Mouse (Mus musculus): ENCODE data around the gene Trim47. TPM values are rescaled to one million over a fixed set of nuclear protein-coding genes. Genes with fewer than 3 reads are reported as not detected.
A peak's percentile ranks its signal among the peaks of the same experiment; 100 is the strongest.
"Not testable (repeated sequence)": the region's sequence is repeated elsewhere in the genome, so short reads cannot be mapped to it uniquely, and the experiment has no call there.

Trim47 gene
- polyA plus RNA-seq, 1 experiment from 2014 or later = 2.4 TPM

- peaks cover 47% of the 10 kb centered on the region for H3K4me1 ChIP-seq
- H3K9me3 ChIP-seq = no peaks in the 10 kb centered on the region
- peak overlapping the region; percentile 90 for H3K27ac ChIP-seq
- WGBS = 87% methylated on average over 15 of the region's 15 CpGs
- no peak for DNase-seq (ENCODE audit: extremely low spot score, low spot score)
- H3K27me3 ChIP-seq (ENCODE audit: poor library complexity, severe bottlenecking) = peaks cover 29% of the 10 kb centered on the region
- peak overlapping the region; percentile 66 for H3K4me3 ChIP-seq
- H3K36me3 ChIP-seq (replicated peaks) = peaks cover 53% of the 10 kb centered on the region
Measured at GRCm38 (mm10) chr11:116131349-116132170, 4.5 kb upstream of the Trim47 start.

- Histone ChIP-seq H3K27ac (peak within 1 kb of the TSS; percentile 90), H3K36me3 (replicated peaks) (peaks cover 52% of the 10 kb centered on the region)
- WGBS = 3% methylated on average over 69 of the region's 69 CpGs
Measured at GRCm38 (mm10) chr11:116130488-116131205, 3.6 kb upstream of the Trim47 start, which contains the start of gene Trim65. TSS of gene Trim65 (minus strand) at chr11:116131128.

GRCm38 (mm10) chr11:116129993-116130487 is 3.0 kb upstream of the Trim47 start:
- Histone ChIP-seq H3K27me3 (ENCODE audit: poor library complexity, severe bottlenecking) (peaks cover 29% of the 10 kb centered on the region), H3K4me3 (peak overlapping the region; percentile 66), H3K9me3 (no peaks in the 10 kb centered on the region), H3K4me1 (peaks cover 44% of the 10 kb centered on the region), H3K36me3 (replicated peaks) (peaks cover 51% of the 10 kb centered on the region), H3K27ac (peak overlapping the region; percentile 90)
- 47% methylated on average over 8 of the region's 8 CpGs for WGBS
- no peak for DNase-seq (ENCODE audit: extremely low spot score, low spot score)

More at GRCm38 (mm10) chr11:116130488-116131205, 3.6 kb upstream of the Trim47 start, which contains the start of gene Trim65:
- Histone ChIP-seq H3K9me3 (no peaks in the 10 kb centered on the region), H3K4me3 (peak within 1 kb of the TSS; percentile 66), H3K4me1 (peaks cover 44% of the 10 kb centered on the region), H3K27me3 (ENCODE audit: poor library complexity, severe bottlenecking) (peaks cover 29% of the 10 kb centered on the region)
- DNase-seq (ENCODE audit: extremely low spot score, low spot score) = peak; percentile 80

GRCm38 (mm10) chr11:116129091-116129790 is 2.2 kb upstream of the Trim47 start:
- no peak overlapping the region for H3K4me3 ChIP-seq

GRCm38 (mm10) chr11:116127986-116128385 is 976 bp upstream of the Trim47 start:
- Histone ChIP-seq H3K4me3 (no peak overlapping the region; the same call in 1 of the 2 replicates), H3K27ac (peak overlapping the region; percentile 60; the same call in 1 of the 2 replicates)
- 88% methylated on average over 9 of the region's 9 CpGs for WGBS

More at GRCm38 (mm10) chr11:116129091-116129790, 2.2 kb upstream of the Trim47 start:
- peaks cover 29% of the 10 kb centered on the region for H3K27me3 ChIP-seq (ENCODE audit: poor library complexity, severe bottlenecking)
- H3K9me3 ChIP-seq = no peaks in the 10 kb centered on the region
- no peak for DNase-seq (ENCODE audit: extremely low spot score, low spot score)
- H3K36me3 ChIP-seq (replicated peaks) = peaks cover 43% of the 10 kb centered on the region
- H3K27ac ChIP-seq = no peak overlapping the region; the same call in 1 of the 2 replicates
- 78% methylated on average over 9 of the region's 9 CpGs for WGBS
- peaks cover 44% of the 10 kb centered on the region for H3K4me1 ChIP-seq

GRCm38 (mm10) chr11:116126261-116126660 is 749 bp downstream of the Trim47 start:
- Histone ChIP-seq H3K36me3 (replicated peaks) (peaks cover 17% of the 10 kb centered on the region), H3K27me3 (ENCODE audit: poor library complexity, severe bottlenecking) (peaks cover 20% of the 10 kb centered on the region), H3K9me3 (no peaks in the 10 kb centered on the region), H3K4me3 (no peak overlapping the region), H3K27ac (no peak overlapping the region), H3K4me1 (peaks cover 43% of the 10 kb centered on the region)
- 96% methylated on average over 15 of the region's 15 CpGs for WGBS
- DNase-seq (ENCODE audit: extremely low spot score, low spot score) = no peak

More at GRCm38 (mm10) chr11:116127986-116128385, 976 bp upstream of the Trim47 start:
- H3K9me3 ChIP-seq = no peaks in the 10 kb centered on the region
- H3K27me3 ChIP-seq (ENCODE audit: poor library complexity, severe bottlenecking) = peaks cover 29% of the 10 kb centered on the region
- H3K36me3 ChIP-seq (replicated peaks) = peaks cover 30% of the 10 kb centered on the region
- H3K4me1 ChIP-seq = peaks cover 49% of the 10 kb centered on the region
- no peak for DNase-seq (ENCODE audit: extremely low spot score, low spot score)

GRCm38 (mm10) chr11:116121731-116122245 is 5.2 kb downstream of the Trim47 start:
- DNase-seq (ENCODE audit: extremely low spot score, low spot score); H3K27me3 ChIP-seq (ENCODE audit: poor library complexity, severe bottlenecking); H3K27ac ChIP-seq; H3K4me3 ChIP-seq; H3K9me3 ChIP-seq: not testable (repeated sequence)
- peaks cover 21% of the 10 kb centered on the region for H3K4me1 ChIP-seq
- H3K36me3 ChIP-seq (replicated peaks) = peaks cover 17% of the 10 kb centered on the region
- WGBS = 97% methylated on average over 8 of the region's 8 CpGs

- Histone ChIP-seq H3K4me3 (no peak overlapping the region), H3K36me3 (replicated peaks) (peaks cover 4% of the 10 kb centered on the region; the same call in 1 of the 2 replicates), H3K4me1 (peaks cover 17% of the 10 kb centered on the region), H3K9me3 (no peaks in the 10 kb centered on the region), H3K27me3 (ENCODE audit: poor library complexity, severe bottlenecking) (no peaks in the 10 kb centered on the region), H3K27ac (no peak overlapping the region)
- DNase-seq (ENCODE audit: extremely low spot score, low spot score) = no peak
Measured at GRCm38 (mm10) chr11:116117819-116118218, 9.2 kb downstream of the Trim47 start.

GRCm38 (mm10) chr11:116117241-116117640 is 9.8 kb downstream of the Trim47 start:
- Histone ChIP-seq H3K27me3 (ENCODE audit: poor library complexity, severe bottlenecking) (peaks cover 1% of the 10 kb centered on the region), H3K36me3 (replicated peaks) (peaks cover 2% of the 10 kb centered on the region; the same call in 1 of the 2 replicates), H3K4me3 (no peak overlapping the region), H3K4me1 (peaks cover 17% of the 10 kb centered on the region), H3K9me3 (no peaks in the 10 kb centered on the region), H3K27ac (no peak overlapping the region)
- no peak for DNase-seq (ENCODE audit: extremely low spot score, low spot score)
- WGBS = 68% methylated on average over 12 of the region's 12 CpGs

GRCm38 (mm10) chr11:116111611-116112203 is 15.3 kb downstream of the Trim47 start:
- WGBS = 86% methylated on average over 19 of the region's 19 CpGs

GRCm38 (mm10) chr11:116111067-116111466 is 15.9 kb downstream of the Trim47 start:
- 78% methylated on average over 4 of the region's 4 CpGs for whole genome bisulfite sequencing
- no peak for DNase-seq (ENCODE audit: extremely low spot score, low spot score)
- Histone ChIP-seq H3K4me3 (no peak overlapping the region), H3K4me1 (peaks cover 44% of the 10 kb centered on the region), H3K27ac (no peak overlapping the region), H3K9me3 (no peaks in the 10 kb centered on the region), H3K36me3 (replicated peaks) (no peaks in the 10 kb centered on the region), H3K27me3 (ENCODE audit: poor library complexity, severe bottlenecking) (peaks cover 63% of the 10 kb centered on the region)

More at GRCm38 (mm10) chr11:116111611-116112203, 15.3 kb downstream of the Trim47 start:
- peaks cover 39% of the 10 kb centered on the region for H3K4me1 ChIP-seq
- no peak overlapping the region for H3K27ac ChIP-seq
- peaks cover 57% of the 10 kb centered on the region for H3K27me3 ChIP-seq (ENCODE audit: poor library complexity, severe bottlenecking)
- no peaks in the 10 kb centered on the region for H3K9me3 ChIP-seq
- H3K36me3 ChIP-seq (replicated peaks) = no peaks in the 10 kb centered on the region
- no peak overlapping the region for H3K4me3 ChIP-seq
- DNase-seq (ENCODE audit: extremely low spot score, low spot score) = no peak

All from forebrain, embryonic 10.5 days (tissue).